Mouse (Mus musculus) liver, embryonic 14 days (tissue): ENCODE data around the gene Gpr82. TPM values are rescaled to one million over a fixed set of nuclear protein-coding genes. Genes with fewer than 3 reads are reported as not detected.

Experiments used
- polyA plus RNA-seq: library from polyadenylated mRNA; depleted of rRNA; stranded (reverse); fragments of >200 nt; gene quantifications from 2 replicates; pipeline ENCODE4 v1.2.3, GENCODE M21; 2012; rRNA removed

Gpr82 gene
- polyA plus RNA-seq: not detected in 2 replicates

DNA sequence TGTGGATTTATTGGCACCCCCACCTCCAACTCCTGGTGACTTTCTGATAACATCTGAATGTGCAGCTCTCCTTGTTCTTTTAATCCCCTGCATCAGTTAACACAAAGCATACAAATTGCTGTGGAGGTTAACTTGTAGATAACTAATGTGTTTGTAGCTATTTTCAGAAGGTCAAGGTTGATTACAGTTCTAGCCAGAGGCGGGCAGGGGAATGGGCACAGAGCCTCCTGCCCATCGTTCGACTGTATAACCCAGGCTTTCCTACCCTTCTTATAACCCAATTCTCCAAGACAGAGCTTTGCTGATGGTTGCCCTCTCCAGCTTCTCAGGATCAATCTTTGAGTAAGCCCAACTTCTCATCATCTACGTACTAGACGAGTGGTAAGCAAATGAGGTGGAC lies at the start of gene Gpr82:
Gpr82 (plus strand) TSS at position 301 of the 400 bp plus-strand sequence.

GRCm38 (mm10) chrX:13631599-13632283 lies 29.4 kb upstream of the Gpr82 start, which contains the start of gene Gpr34:
Gene Gpr34 (plus strand): TSS chrX:13632089.

Other genes with a start within 250 kb of the Gpr82 start
- gene Nyx, start 195.3 kb upstream of the Gpr82 start, polyA plus RNA-seq: 0.01 and 0.02 TPM in 2 replicates
- gene Gpr34, start 29.3 kb upstream of the Gpr82 start, polyA plus RNA-seq: 0.06 and 0.09 TPM in 2 replicates
- gene Cask, start 190.0 kb downstream of the Gpr82 start, polyA plus RNA-seq: 1.3 and 1.9 TPM in 2 replicates